Mouse (Mus musculus): ENCODE data around the gene Rec8.

DNA sequence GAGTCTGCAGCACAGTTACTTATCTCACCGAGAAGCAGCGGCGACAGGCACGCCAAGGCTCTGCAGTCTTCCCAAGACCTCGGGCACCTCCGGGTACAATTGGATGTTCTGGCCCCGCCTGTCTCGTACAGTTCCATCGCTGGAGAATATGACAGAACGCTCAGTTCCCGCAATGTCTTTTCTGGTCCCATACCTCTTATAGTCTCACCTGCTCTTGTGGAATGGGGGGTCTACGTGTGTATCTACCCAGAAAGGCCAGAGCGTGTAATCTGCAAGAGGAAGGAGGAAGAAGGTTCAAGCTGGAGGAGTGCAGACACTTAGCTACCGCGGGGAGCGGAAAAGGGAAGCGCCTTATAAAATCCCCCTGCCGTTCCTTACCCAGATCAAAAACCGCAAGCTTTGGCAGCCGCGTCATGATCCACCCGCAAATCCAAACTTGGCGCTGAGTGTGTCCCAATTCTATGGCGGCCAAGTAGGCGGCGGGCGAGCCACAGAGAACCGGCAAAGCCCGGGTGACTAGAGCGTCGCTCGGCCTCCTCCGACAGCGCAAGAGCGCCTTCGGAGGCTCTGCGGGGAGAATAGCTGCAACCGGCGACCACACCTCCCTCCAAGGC is 42.2 kb downstream of the Rec8 start, which contains the start of gene Mdp1:
- TF ChIP-seq TBP (conservative IDR thresholded peaks at IDR 0.05; ENCODE audit: low read depth, low read length): 0 out of 2 replicates have a peak, but pooled peaks have one; percentile 45
- peak; percentile 48; the same call in 1 of the 2 replicates for TF ChIP-seq KAT2A (IDR thresholded peaks at IDR 0.05; ENCODE audit: insufficient replicate concordance, low read length)

All from CH12.LX (cell line).